In genomic region chr3:153170146-153170545, GRCm38 (mm10) we compare ENCODE assay signal across 20 mouse cellular contexts.
DNase-seq lines count a peak whose midpoint lies in the region; ATAC-seq lines count a peak whose summit lies in the region.
"Had no signal": no experiment of that assay in that cellular context is flagged by ENCODE, and none has a peak within 500 bp of the region (broad histone marks: within the 10 kb centered on the region; RNA-seq: fewer than 3 reads in every experiment).

No protein-coding gene starts in this region.

- 0 out of 2 replicates have a peak overlapping the region, but pooled peaks have one; percentile 30 for H3K27ac ChIP-seq in hindbrain, embryonic 12.5 days
- H3K27ac ChIP-seq in hindbrain, embryonic 14.5 days, result no peak overlapping the region
- no peak overlapping the region for H3K27ac ChIP-seq in neural tube, embryonic 12.5 days
- H3K27ac ChIP-seq: embryonic facial prominence, embryonic 15.5 days; forebrain, embryonic 10.5 days; gastrocnemius, adult 2 months; heart, embryonic 10.5 days had no signal

- ATAC-seq in hindbrain, embryonic 12.5 days (ENCODE audit: low FRiP score), result no peak
- ATAC-seq in hindbrain, embryonic 14.5 days (ENCODE audit: low FRiP score), result no peak
- ATAC-seq in neural tube, embryonic 12.5 days (ENCODE audit: low FRiP score, low read depth), result peak; percentile 29; the same call in 1 of the 2 replicates
- ATAC-seq: forebrain, embryonic 14.5 days; intestine, embryonic 16.5 days had no signal

- H3K4me1 ChIP-seq in hindbrain, embryonic 12.5 days, result peaks cover 2% of the 10 kb centered on the region; the same call in 1 of the 2 replicates
- H3K4me1 ChIP-seq in hindbrain, embryonic 14.5 days (replicated peaks; ENCODE audit: control insufficient read depth, insufficient read depth, low read length), result 0 out of 2 replicates have a peak, but pooled peaks cover 3% of the 10 kb centered on the region
- no peaks in the 10 kb centered on the region for H3K4me1 ChIP-seq in neural tube, embryonic 12.5 days
- H3K4me1 ChIP-seq: embryonic facial prominence, embryonic 15.5 days; forebrain, embryonic 10.5 days had no signal

- DNase-seq in hindbrain, embryonic 14.5 days (ENCODE audit: low spot score), result no peak
- DNase-seq in neural tube, embryonic 10.5 days (ENCODE audit: extremely low spot score, low spot score), result no peak
- peak; percentile 58 for DNase-seq in retina, postnatal 1 day
- no peak for DNase-seq in adipocyte (ENCODE audit: low spot score)
- DNase-seq: adrenal gland, postnatal 10 days; cerebellum, adult 11 months; cerebellum, adult 9-10 months; embryo, embryonic 11 days; gastrocnemius, adult 2 months; gastrocnemius, postnatal 25 days; heart, postnatal 10 days; heart, postnatal 4 days had no signal

- H3K4me3 ChIP-seq in hindbrain, embryonic 12.5 days, result no peak overlapping the region
- no peak overlapping the region for H3K4me3 ChIP-seq in hindbrain, embryonic 14.5 days (replicated peaks; ENCODE audit: low read length)
- H3K4me3 ChIP-seq in neural tube, embryonic 12.5 days, result no peak overlapping the region
- H3K4me3 ChIP-seq: embryonic facial prominence, embryonic 15.5 days; erythroblast, embryonic 14.5 days; forebrain, embryonic 10.5 days; gastrocnemius, adult 2 months; heart, embryonic 10.5 days had no signal

- WGBS in hindbrain, embryonic 12.5 days, result 83% methylated on average over 4 of the region's 4 CpGs
- WGBS in hindbrain, embryonic 14.5 days, result 90% methylated on average over 4 of the region's 4 CpGs
- 95% methylated on average over 4 of the region's 4 CpGs for WGBS in neural tube, embryonic 12.5 days

- no peaks in the 10 kb centered on the region for H3K36me3 ChIP-seq in hindbrain, embryonic 12.5 days
- H3K36me3 ChIP-seq in hindbrain, embryonic 14.5 days (replicated peaks; ENCODE audit: control insufficient read depth, insufficient read depth), result no peaks in the 10 kb centered on the region
- H3K36me3 ChIP-seq in neural tube, embryonic 12.5 days, result no peaks in the 10 kb centered on the region
- H3K36me3 ChIP-seq: embryonic facial prominence, embryonic 15.5 days; forebrain, embryonic 10.5 days; heart, embryonic 10.5 days had no signal

- no peaks in the 10 kb centered on the region for H3K27me3 ChIP-seq in hindbrain, embryonic 12.5 days
- H3K27me3 ChIP-seq in hindbrain, embryonic 14.5 days (ENCODE audit: control insufficient read depth, insufficient read depth, low read length), result no peaks in the 10 kb centered on the region
- H3K27me3 ChIP-seq in neural tube, embryonic 12.5 days (replicated peaks), result no peaks in the 10 kb centered on the region
- H3K27me3 ChIP-seq: embryonic facial prominence, embryonic 15.5 days had no signal

- H3K9ac ChIP-seq in hindbrain, embryonic 12.5 days, result no peak overlapping the region
- no peak overlapping the region for H3K9ac ChIP-seq in hindbrain, embryonic 14.5 days
- H3K9ac ChIP-seq in neural tube, embryonic 12.5 days, result no peak overlapping the region
- H3K9ac ChIP-seq: embryonic facial prominence, embryonic 15.5 days had no signal

- no peaks in the 10 kb centered on the region for H3K9me3 ChIP-seq in hindbrain, embryonic 12.5 days (replicated peaks)
- H3K9me3 ChIP-seq in hindbrain, embryonic 14.5 days (ENCODE audit: control insufficient read depth, low read length), result no peaks in the 10 kb centered on the region
- no peaks in the 10 kb centered on the region for H3K9me3 ChIP-seq in neural tube, embryonic 12.5 days
- H3K9me3 ChIP-seq: embryonic facial prominence, embryonic 15.5 days; forebrain, embryonic 10.5 days; heart, embryonic 10.5 days had no signal

- H3K4me2 ChIP-seq in hindbrain, embryonic 12.5 days (replicated peaks), result no peak overlapping the region
- no peak overlapping the region for H3K4me2 ChIP-seq in hindbrain, embryonic 14.5 days (replicated peaks)
- no peak overlapping the region for H3K4me2 ChIP-seq in neural tube, embryonic 12.5 days (replicated peaks)
- H3K4me2 ChIP-seq: embryonic facial prominence, embryonic 15.5 days had no signal
